Mouse (Mus musculus) common myeloid progenitor, adult 5-6 weeks (primary cell): ENCODE data around the gene Atp6v0c. TPM values are rescaled to one million over a fixed set of nuclear protein-coding genes. Genes with fewer than 3 reads are reported as not detected.
A peak's percentile ranks its signal among the peaks of the same experiment; 100 is the strongest.

ENCODE experiments used
- ATAC-seq: replicated peaks from 2 replicates; pipeline ENCODE4 v1.8.0; 2016; ENCODE audit warnings: low read depth, mild to moderate bottlenecking, moderate TSS enrichment, inconsistent platforms; ENCODE audit not compliant: poor library complexity, severe bottlenecking
- total RNA-seq: library from RNA; stranded (forward); fragments of 200-1000, 187-1606 nt; gene quantifications from 2 replicates; pipeline ENCODE4 v1.2.3, GENCODE M21; 2017

Gene Atp6v0c
- total RNA-seq = 81.5 and 89.8 TPM in 2 replicates

DNA sequence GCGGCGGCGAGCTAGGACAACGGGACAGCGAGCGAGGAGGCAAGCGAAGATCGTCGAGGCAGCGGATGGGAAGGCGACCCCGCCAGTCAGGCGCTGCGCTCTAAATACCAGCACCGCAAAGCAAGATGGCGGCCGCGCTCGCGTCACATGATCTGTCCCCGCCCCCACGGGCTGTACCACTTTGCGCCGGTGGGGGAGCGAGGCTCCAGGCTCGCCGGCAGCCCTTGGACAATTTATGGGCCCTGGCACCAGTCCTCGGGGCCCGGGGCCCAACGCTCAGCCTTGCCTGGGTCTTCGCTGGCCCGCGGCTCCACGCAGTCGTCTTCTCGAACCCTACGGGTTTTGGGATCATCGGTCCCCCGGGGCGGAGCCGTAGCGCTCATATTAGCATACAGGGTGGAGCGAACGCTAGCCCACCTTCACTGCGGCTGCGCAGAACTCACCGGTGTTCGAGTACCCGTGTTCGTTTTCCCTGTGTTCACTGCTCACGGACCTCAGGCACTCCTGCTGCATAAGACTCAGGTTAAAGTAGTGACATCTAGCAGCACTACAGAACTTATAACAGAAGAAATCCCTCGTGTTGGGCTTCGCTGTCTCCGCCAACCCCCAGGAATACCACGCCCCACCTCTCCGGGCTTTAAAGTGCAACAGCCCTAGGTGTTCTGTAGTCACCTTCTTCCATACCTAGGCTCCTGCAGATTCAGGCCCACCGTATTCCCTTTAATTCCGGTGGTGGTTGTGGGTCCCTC is at the start of gene Atp6v0c:
Atp6v0c (minus strand) TSS at position 386 of the 749 bp plus-strand sequence.
- peak; percentile 67 for ATAC-seq

- no peak for ATAC-seq
Measured at GRCm38 (mm10) chr17:24216836-24217235, 47.3 kb upstream of the Atp6v0c start.

- no peak for ATAC-seq
Measured at GRCm38 (mm10) chr17:24213186-24213585, 43.7 kb upstream of the Atp6v0c start.

DNA sequence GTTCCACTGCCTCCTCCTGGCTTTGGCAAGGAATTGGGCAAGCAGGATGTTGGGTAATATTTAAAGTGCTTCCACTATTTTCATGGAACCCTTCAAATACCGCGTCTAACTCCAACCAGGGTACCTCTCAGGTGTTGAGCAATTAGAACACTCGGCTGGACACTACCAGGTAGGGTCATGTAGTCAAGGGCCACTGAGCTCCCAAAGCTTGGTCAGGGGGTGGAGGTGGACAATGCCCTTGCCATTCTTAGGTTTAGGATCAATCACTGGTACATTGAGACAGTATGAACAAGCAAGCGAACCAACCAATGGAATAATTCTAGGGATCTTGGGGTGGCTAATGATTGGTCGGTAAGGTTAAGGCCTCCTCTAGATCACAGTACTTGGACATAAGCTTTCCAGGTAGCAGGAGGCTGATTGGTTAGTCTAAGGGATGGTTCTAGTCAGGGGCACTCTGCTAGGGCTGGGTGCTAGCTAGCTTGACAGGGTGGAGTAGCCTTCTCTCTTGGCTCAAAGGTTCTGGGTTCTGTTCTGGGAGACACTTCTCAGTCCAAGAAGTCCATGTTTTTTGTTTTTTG is 43.0 kb upstream of the Atp6v0c start:
- no peak for ATAC-seq

GRCm38 (mm10) chr17:24211631-24212440 is 42.3 kb upstream of the Atp6v0c start:
- ATAC-seq = peak; percentile 60

DNA sequence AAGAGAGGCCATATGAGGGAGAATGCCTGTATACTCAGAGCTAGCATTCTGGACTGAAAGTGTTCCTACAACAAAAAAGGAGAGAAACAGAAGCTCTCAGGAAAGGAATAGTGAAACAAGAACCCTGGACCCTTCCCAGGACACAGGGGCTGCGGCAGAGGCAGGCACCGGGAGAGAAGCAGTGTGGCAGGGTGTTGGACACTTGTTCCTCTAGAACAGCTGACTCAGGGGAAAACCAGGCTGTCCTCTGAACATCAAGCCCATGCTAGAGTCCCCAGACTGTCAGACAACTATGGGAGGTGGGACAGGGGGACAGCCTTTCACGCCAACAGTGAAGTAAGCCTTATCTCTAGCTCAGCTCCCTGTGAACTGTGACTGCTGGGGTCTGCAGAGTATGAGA is 41.1 kb upstream of the Atp6v0c start:
- no peak for ATAC-seq

- no peak for ATAC-seq
Measured at GRCm38 (mm10) chr17:24209916-24210240, 40.4 kb upstream of the Atp6v0c start.

DNA sequence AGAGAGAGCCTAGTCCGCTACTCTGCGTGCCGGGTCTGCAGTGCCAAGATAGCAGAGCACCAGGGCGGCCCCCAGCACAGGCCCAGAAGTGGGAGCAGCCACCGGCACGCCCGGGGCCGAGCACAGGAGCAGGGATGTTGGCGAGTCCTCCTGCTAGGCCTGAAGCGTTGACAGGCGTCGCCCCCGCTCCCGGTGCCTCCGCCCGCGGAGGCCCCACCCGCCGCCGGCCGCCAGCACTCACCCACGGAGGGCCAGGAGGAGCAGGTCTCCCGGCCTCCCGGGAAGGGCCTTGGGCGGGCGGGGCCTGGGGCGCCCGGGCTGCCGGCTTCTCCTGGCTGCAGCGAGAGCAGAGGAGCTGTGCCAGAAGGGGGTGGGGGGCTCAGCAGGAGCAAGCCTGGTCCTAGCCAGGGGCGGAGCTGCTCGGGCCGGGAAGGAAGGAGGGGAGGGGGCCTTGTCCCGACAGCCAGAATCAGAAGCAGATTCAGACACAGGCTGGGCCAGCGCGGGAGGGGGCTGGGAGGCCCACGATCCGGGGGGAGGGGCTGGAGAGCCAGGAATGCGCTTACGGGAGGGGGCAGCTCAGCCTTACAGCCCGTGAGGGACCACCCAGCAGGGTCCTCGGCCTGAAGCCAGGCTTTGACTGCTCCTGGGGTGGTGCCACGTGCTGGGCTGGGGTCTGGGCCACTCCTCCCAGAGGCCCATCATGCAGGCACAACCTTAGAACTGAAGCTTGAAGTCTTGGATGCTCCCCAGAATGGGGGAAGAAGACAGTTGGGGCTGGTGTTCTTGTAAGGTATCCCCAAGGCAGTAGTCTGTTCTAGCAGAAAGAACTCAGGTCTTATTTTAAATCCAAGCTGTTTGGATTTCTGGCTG is 39.8 kb upstream of the Atp6v0c start, which contains the start of gene Ntn3:
Ntn3 (minus strand) TSS at position 489 of the 873 bp plus-strand sequence.
- peak; percentile 21; the same call in 1 of the 2 replicates for ATAC-seq

- ATAC-seq = no peak
Measured at GRCm38 (mm10) chr17:24208641-24209042, 39.1 kb upstream of the Atp6v0c start.

DNA sequence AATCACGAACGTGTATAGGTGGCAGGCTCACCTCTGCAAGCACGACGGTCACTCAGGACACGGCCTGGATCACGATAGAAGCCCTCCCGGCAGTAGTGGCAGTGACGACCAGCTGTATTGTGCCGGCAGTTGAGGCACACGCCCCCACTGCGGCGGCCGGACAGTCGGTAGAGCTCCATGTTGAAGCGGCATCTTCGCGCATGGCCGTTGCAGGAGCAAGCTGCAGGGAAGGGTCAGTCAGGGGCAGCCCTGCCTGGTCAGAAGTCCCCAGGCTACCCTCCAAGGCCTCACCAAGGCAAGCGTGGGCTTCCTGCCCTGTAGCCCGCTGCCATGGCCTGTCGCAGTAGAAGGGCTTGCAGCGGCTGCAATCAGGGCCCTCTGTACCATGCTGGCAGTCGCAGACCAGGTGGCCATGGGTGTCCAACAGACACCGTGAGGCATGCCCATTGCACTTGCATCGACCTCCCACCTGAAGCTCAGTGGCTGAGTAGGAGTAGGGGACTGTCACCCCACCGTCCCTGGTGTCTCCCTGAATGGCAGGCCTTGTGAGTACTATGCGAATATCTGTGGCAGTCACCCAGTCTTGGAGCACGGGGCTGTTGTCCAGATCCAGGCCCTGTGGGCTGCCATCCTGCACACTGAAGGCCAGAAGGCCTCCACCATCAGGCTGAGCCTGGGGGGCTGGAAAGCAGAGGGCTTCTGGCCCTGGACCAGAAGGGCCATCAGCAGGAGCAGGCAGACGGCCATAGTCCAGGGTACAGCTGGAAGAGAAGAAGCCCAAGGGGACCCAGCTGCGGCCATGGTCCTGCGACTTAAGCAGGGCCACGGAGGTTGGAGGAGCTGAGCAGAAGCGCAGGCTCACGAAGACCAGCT is 38.5 kb upstream of the Atp6v0c start:
- no peak for ATAC-seq

DNA sequence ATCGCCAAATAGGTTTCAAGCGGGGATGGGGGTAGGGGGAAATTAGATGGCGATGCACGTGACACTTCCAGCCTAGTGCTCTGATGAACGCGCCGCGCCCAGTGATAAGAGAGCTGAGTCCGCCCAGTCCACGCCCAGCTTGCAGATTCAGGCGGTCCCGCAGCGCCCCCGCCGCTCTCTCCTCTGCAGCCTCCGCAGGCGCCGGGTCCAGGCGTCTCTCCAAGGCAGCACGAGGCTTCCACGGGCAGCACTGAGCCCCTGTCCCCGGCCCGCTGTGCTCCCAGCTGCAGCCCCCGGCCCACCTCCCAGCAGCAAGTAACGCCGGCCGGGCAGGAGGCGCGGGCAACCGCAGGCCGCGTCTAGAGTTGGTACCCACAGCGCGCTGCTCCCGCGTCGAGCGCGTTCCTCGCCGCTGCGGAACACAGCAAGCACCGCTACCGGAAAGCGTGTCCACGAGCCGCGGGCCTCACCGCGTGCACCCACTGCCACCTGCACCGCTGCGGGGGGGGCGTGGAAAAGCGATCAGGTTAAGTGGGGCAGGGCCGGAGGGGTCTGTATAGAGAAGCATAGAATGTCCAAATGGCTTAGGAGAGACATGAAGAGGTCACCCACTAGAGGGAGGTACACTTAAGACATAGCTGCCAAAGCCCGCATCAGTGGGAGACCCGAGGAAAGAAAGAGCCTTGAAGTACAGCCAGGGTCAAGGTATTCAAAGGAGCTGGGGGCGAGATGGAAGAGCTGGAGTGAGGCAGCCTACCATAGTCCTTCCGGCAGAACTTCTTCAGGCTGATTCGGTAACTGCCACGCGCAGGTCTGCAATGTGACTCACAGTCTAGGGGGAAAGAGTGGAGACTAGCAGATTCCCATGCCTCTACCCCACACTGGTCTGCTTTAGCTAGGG is 37.2 kb upstream of the Atp6v0c start:
- ATAC-seq = peak; percentile 38; the same call in 1 of the 2 replicates

GRCm38 (mm10) chr17:24205908-24206361 is 36.4 kb upstream of the Atp6v0c start:
- peak; percentile 4; the same call in 1 of the 2 replicates for ATAC-seq

GRCm38 (mm10) chr17:24205284-24205888 is 35.9 kb upstream of the Atp6v0c start, which contains the start of gene Tbc1d24:
Gene Tbc1d24 (minus strand): TSS chr17:24205562.
- peak; percentile 33 for ATAC-seq

DNA sequence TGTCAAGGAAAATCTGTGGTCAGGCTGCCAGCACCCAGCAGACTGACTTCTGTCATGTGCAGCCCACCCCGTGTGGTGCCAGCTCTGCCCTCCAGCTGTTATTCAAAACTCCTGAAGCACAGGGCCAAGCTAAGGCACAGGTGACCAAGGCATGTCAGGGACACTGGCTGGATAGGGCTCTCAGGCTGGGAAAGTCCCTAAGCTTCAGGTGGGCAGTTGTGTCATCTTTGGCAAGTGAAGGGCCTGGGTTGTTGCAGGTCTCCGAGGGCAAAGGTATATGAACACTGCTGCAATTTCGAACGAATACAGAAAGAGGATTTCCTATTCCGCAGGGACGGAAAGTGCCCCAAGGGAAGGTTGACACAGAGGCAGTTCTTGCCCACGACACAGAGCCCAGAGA is 35.3 kb upstream of the Atp6v0c start:
- ATAC-seq = no peak

- no peak for ATAC-seq
Measured at GRCm38 (mm10) chr17:24203611-24204534, 34.4 kb upstream of the Atp6v0c start.

- ATAC-seq = peak; percentile 33
Measured at GRCm38 (mm10) chr17:24203068-24203467, 33.6 kb upstream of the Atp6v0c start.
